Mouse (Mus musculus) common myeloid progenitor, adult 5-6 weeks (primary cell): ENCODE data around the gene Fat4. TPM values are rescaled to one million over a fixed set of nuclear protein-coding genes. Genes with fewer than 3 reads are reported as not detected.

Source experiments
- ATAC-seq: replicated peaks from 2 replicates; pipeline ENCODE4 v1.8.0; 2016; ENCODE audit warnings: low read depth, mild to moderate bottlenecking, moderate TSS enrichment, inconsistent platforms; ENCODE audit not compliant: poor library complexity, severe bottlenecking
- total RNA-seq: library from RNA; stranded (forward); fragments of 200-1000, 187-1606 nt; gene quantifications from 2 replicates; pipeline ENCODE4 v1.2.3, GENCODE M21; 2017

The Fat4 gene
- total RNA-seq, 1 experiment from 2014 or later: under 0.01 TPM

- ATAC-seq: no peak
Measured at GRCm38 (mm10) chr3:38900839-38901238, 14.1 kb downstream of the Fat4 start.

- no peak for ATAC-seq
Measured at GRCm38 (mm10) chr3:38906832-38907231, 20.1 kb downstream of the Fat4 start.

- ATAC-seq: no peak
Measured at GRCm38 (mm10) chr3:38907676-38908425, 21.1 kb downstream of the Fat4 start.

- ATAC-seq: no peak
Measured at GRCm38 (mm10) chr3:38908426-38909111, 21.8 kb downstream of the Fat4 start.

- ATAC-seq: no peak
Measured at GRCm38 (mm10) chr3:38912768-38913487, 26.2 kb downstream of the Fat4 start.

GRCm38 (mm10) chr3:38913488-38914105 lies 26.9 kb downstream of the Fat4 start:
- no peak for ATAC-seq

GRCm38 (mm10) chr3:38918926-38919325 lies 32.2 kb downstream of the Fat4 start:
- no peak for ATAC-seq

GRCm38 (mm10) chr3:38921031-38921430 lies 34.3 kb downstream of the Fat4 start:
- no peak for ATAC-seq

- no peak for ATAC-seq
Measured at GRCm38 (mm10) chr3:38923251-38923686, 36.5 kb downstream of the Fat4 start.

GRCm38 (mm10) chr3:38928076-38928686 lies 41.4 kb downstream of the Fat4 start:
- no peak for ATAC-seq

- ATAC-seq: no peak
Measured at GRCm38 (mm10) chr3:38928751-38929150, 42.0 kb downstream of the Fat4 start.

GRCm38 (mm10) chr3:38934780-38935179 lies 48.0 kb downstream of the Fat4 start:
- ATAC-seq: no peak

- ATAC-seq: no peak
Measured at GRCm38 (mm10) chr3:38936485-38936884, 49.7 kb downstream of the Fat4 start.

GRCm38 (mm10) chr3:38937159-38937558 lies 50.4 kb downstream of the Fat4 start:
- ATAC-seq: no peak

GRCm38 (mm10) chr3:38938136-38938535 lies 51.4 kb downstream of the Fat4 start:
- ATAC-seq: no peak

- no peak for ATAC-seq
Measured at GRCm38 (mm10) chr3:38939573-38939972, 52.8 kb downstream of the Fat4 start.

GRCm38 (mm10) chr3:38940327-38940726 lies 53.6 kb downstream of the Fat4 start:
- no peak for ATAC-seq

- ATAC-seq: no peak
Measured at GRCm38 (mm10) chr3:38945157-38945556, 58.4 kb downstream of the Fat4 start.

- no peak for ATAC-seq
Measured at GRCm38 (mm10) chr3:38947706-38948105, 61.0 kb downstream of the Fat4 start.

- no peak for ATAC-seq
Measured at GRCm38 (mm10) chr3:38952602-38953001, 65.9 kb downstream of the Fat4 start.
